Mouse (Mus musculus): ENCODE results near the gene Elmod3. TPM values are rescaled to one million over a fixed set of nuclear protein-coding genes. Genes with fewer than 3 reads are reported as not detected.

Gene Elmod3
- total RNA-seq (2021) = 1 to 10 TPM; 6.1 to 9.5 TPM
- long read RNA-seq, experiment 1, partial matches to known transcripts = 1 of 7 reads
- long read RNA-seq, experiment 1, other reads (novel, unspliced or antisense) = 4 of 7 reads
- long read RNA-seq, experiment 2, partial matches to known transcripts = 2 of 10 reads
- long read RNA-seq, experiment 2, other reads (novel, unspliced or antisense) = 4 of 10 reads

DNA sequence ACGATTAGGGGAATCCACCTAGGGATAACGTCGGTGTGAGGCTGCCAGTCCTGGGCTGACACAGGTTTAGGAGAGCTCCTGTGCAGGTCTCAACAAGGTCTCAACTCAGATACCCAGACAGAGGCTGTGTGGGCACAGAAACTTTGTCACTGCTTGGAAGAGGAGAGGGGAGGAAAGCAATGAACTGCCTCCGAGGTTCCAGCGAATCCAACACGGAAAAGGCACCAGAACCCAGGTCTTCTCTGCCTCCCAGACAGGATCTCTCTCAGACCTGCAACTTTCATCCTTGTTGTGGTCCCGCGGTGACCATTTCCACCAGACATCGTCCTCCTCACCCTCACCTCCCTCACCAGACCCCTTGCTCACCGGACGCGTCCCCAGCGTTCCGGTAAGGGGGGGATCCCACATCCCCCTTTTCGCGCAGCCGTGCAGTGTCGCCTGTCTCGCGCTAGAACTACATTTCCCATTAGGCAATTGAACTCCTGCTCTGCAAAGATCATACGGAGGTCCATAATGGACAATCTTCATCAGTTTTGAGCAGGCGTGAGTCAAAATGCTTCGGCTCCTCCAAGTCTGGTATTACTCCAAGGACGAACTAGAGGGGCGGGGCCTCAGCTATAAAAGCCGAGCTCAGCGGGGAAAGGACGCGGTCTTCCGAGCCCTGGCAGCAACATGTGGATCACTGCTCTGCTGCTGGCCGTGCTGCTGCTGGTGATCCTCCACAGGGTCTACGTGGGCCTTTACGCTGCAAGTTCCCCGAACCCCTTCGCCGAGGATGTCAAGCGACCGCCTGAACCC is at the start of gene Elmod3, which contains the start of gene Retsat:
TSS of gene Elmod3 (minus strand) at position 458 of the 798 bp plus-strand sequence.
TSS of gene Retsat (plus strand) at position 520 of the 798 bp plus-strand sequence.
- intact Hi-C loops (cut with DNase I) = no loop called here
- DNase-seq = peak; percentile 93 to 94

GRCm38 (mm10) chr6:72647383-72647820 is 49.2 kb upstream of the Elmod3 start:
- intact Hi-C loops (cut with DNase I) = no loop called here
- DNase-seq = peak; percentile 51 to 57

DNA sequence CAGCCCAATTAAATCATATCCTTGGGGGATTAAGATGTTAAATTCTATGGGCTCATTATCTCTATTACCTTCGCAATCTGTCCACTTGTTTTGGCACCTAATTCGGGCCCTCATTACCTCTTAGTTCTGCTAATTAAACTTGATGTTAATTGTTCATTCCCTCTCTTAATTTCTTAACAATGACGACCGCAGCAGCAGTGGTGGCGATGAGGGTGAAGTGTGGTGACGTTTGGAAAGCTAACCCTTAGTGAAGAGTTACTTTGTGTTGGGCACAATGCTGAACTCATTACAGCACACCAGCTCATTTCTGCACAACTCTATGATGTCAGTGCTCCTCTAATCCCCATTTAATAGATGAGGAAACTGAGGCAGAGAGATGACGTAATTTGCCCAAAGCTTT is 47.2 kb upstream of the Elmod3 start:
- no peak for DNase-seq
- intact Hi-C loops (cut with DNase I) = no loop called here

- intact Hi-C loops (cut with DNase I) = no loop called here
- no peak for DNase-seq
Observed at GRCm38 (mm10) chr6:72644576-72644975, 46.4 kb upstream of the Elmod3 start.

GRCm38 (mm10) chr6:72641218-72641954 is 43.2 kb upstream of the Elmod3 start:
- intact Hi-C loops (cut with DNase I) = no loop called here

GRCm38 (mm10) chr6:72636940-72637339 is 38.7 kb upstream of the Elmod3 start:
- intact Hi-C loops (cut with DNase I) = loop anchor here (5.0 to 10.0 kb wide), 3 partner anchors 115 to 588 kb away; partner anchors contain the start of gene Dnah6
- DNase-seq = no peak

More at GRCm38 (mm10) chr6:72641218-72641954, 43.2 kb upstream of the Elmod3 start:
- no peak for DNase-seq

- intact Hi-C loops (cut with DNase I) = loop anchor here (2.0 to 10.0 kb wide), 4 partner anchors 116 to 589 kb away; partner anchors contain the start of genes Dnah6 and Tcf7l1
- DNase-seq = peak; percentile 37 to 46
Observed at GRCm38 (mm10) chr6:72635760-72636431, 37.7 kb upstream of the Elmod3 start.

- intact Hi-C loops (cut with DNase I) = loop anchor here (2.0 to 10.0 kb wide), 3 partner anchors 33 to 590 kb away; partner anchors contain the start of genes Dnah6 and Tcf7l1
- DNase-seq = no peak
Observed at GRCm38 (mm10) chr6:72634311-72634710, 36.1 kb upstream of the Elmod3 start.

DNA sequence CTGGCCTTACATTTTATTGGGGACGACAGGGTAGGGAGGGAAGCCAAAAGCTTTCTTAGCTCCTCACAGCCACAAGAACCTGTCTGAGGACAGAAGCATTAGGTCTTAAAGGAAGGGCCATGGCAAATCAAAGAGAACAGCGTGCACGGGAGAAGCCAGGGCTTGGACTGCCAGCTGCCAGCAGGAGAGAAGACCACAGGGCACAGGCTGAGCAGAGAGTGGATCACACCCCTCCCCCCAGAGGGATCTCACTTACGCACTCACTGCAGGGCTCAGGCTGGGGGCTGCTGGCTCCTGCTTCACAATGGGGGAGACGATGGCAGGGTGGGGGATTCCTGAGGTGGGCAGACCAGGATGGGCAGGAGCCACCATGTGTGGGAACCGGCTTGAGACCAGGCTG is 33.5 kb upstream of the Elmod3 start:
- intact Hi-C loops (cut with DNase I) = loop anchor here (5.0 to 10.0 kb wide), 2 partner anchors 36 to 593 kb away; partner anchors contain the start of gene Dnah6
- no peak for DNase-seq

DNA sequence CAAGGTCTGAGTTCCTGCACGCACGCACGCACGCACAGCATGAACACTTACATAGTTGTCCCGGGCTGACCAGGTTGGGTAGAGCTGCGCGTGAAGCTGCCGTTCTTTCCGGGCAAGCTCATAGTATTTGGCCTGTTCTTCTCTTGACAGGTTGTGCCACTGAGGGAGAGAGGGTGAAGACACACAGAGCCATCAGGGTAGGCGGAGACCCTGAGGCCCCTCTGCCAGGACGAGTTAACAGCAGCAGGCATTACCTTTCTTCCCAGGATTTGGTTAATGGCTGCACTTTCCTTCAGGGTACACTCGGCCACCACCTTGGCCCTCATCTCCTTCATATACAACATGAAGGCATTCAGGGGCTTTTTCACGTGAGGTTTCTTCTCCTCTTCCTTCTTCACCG is 32.7 kb upstream of the Elmod3 start:
- intact Hi-C loops (cut with DNase I) = loop anchor here (5.0 to 10.0 kb wide), 2 partner anchors 36 to 594 kb away; partner anchors contain the start of gene Dnah6
- no peak for DNase-seq

DNA sequence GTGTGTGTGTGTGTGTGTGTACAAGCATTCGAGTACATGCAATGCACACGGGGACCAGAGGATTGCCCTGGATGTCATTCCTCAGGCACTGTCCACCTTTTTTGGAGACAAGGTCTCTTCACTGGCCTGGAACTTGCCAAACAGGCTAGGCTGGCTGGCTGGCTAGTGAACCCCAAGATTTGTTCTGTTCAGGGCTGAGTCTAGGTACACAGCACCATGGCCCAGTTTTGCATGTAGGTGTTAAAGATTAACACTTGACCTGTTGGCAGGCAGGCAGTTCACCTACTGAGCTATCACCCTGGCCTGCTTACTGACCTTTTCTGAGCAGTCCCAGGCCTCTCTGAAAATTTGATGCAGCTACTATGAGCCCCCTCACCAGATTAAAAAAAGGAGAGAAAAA is 32.2 kb upstream of the Elmod3 start:
- no peak for DNase-seq
- intact Hi-C loops (cut with DNase I) = loop anchor here (5.0 to 10.0 kb wide), 2 partner anchors 37 to 594 kb away; partner anchors contain the start of gene Dnah6

GRCm38 (mm10) chr6:72627276-72627675 is 29.1 kb upstream of the Elmod3 start:
- DNase-seq = no peak
- intact Hi-C loops (cut with DNase I) = no loop called here

DNA sequence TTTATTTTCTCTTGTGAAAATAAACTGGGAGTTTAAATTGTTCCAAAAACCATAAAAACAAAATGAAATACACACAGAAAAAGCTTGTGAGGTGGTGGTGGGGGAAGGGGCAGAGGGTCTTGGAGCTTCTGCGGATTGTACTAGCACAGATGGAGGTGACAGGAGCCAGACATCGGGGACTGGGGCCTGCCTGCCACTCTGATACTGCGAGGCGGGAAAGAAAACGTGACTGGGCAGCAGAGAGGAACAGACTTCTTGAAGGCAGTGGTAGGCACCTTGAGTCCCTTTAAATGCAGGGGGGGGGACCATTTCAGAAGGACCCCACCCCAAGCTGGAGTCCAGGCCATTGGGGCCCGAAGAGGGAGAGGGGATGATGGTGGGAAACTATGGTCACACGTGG is 28.2 kb upstream of the Elmod3 start:
- intact Hi-C loops (cut with DNase I) = no loop called here
- no peak for DNase-seq

DNA sequence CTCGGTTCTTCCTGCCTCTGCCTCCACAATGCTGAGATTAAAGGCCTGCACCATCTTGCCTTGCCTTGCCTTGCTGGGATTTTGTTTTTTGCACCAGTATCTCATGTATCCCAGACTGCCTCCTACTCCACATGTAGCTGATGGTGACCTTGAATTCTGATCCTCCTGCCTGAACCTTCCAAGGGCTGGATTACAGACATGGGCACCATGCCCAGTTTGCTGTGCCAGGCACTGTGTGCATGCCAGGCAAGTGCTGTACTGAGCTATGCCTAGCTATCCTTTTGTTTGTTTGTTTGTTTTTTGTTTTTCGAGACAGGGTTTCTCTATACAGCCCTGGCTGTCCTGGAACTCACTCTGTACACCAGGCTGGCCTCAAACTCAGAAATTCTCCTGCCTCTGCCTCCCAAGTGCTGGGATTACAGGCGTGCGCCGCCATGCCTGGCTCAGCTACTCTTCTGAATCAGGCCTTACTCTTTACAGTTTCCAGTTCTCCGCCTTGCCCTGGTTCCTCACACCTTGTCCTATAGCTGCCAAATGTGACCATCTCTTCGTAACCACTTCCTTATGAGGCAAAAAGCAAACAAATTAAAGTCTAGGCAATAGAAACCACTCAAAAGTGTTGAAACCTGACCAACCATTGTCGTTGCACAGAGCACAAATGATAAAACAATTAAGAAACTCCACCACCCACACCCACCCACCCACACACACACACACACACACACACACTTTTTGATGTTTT is 25.6 kb upstream of the Elmod3 start:
- intact Hi-C loops (cut with DNase I) = no loop called here
- DNase-seq = peak; percentile 34 to 39

DNA sequence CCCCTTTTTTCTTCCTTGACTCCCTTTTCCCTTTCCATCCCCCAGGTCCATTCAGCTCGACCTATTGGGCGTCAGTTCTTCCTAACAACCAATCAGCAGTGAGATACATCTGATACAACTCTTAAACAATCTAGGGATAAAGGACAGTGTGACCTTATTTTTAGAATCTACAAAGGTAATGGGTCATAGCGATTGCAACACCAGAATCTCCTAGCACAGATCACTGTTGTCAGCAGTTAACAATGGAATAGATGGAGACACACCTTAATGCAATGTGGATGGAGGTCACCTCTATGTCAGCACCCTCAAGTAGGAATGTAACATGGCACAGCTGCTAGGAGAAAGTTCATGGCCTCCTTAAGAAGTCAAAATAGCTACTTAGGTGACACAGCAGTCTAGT is 24.7 kb upstream of the Elmod3 start:
- no peak for DNase-seq
- intact Hi-C loops (cut with DNase I) = no loop called here

DNA sequence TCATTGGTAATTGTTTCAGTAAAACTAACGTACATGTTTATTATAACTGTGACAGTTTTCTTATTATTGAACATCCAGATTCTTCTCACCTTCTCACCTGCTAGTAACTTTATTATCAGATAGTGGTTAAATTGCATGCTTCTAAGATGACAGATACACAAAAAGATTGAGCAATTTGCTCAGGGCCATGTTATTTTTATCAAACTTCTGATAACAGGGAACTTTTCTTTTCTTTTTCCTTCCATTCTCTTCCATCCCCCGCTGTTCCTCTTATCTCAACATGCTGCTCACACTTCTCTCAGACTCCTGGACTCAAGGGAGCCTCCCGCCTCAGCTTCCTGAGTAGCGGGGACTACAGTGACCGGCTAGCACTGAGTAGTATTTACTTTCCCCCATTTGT is 22.7 kb upstream of the Elmod3 start:
- intact Hi-C loops (cut with DNase I) = no loop called here
- DNase-seq = no peak

- no peak for DNase-seq
- intact Hi-C loops (cut with DNase I) = no loop called here
Observed at GRCm38 (mm10) chr6:72619734-72620532, 21.7 kb upstream of the Elmod3 start.

DNA sequence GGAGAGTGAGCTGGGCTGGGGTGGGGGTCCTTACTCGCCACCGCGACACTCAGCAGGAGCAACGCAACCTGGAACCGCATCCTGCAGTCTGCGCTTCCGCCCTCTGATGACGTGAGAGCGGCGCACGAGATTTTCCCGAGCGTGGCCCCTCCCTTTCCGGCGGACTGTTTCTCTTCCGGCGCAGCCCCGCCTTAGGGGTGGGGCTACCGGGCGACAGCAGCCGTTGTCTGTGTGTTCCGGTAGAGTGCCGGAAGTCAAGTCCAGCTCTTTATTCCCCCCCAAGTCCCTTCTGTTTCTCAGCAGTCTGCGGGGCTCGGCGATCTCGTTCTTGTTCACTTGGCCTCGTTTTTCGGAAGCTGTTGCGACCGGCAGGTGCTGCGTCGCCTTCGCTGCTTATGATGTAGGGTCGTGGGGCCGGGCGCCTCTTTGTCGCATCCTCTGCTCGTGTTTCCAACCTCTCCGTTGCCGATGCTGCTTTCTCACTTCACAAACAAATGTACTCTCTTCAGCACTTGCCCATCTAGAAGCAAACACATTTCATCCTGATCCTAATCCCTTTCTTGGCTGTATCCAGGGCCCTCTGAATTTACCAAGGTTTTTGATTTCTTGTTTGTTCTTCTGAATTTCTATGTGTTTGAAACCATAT is 18.6 kb upstream of the Elmod3 start, which contains the start of gene Tgoln1:
TSS of gene Tgoln1 (minus strand) at position 358 of the 646 bp plus-strand sequence.
- DNase-seq = peak; percentile 89 to 92
- intact Hi-C loops (cut with DNase I) = no loop called here
